Mouse (Mus musculus): ENCODE results near the gene Avpr1b. TPM values are rescaled to one million over a fixed set of nuclear protein-coding genes. Genes with fewer than 3 reads are reported as not detected.

The Avpr1b gene
- polyA plus RNA-seq, 1 experiment from 2014 or later, result not detected

DNA sequence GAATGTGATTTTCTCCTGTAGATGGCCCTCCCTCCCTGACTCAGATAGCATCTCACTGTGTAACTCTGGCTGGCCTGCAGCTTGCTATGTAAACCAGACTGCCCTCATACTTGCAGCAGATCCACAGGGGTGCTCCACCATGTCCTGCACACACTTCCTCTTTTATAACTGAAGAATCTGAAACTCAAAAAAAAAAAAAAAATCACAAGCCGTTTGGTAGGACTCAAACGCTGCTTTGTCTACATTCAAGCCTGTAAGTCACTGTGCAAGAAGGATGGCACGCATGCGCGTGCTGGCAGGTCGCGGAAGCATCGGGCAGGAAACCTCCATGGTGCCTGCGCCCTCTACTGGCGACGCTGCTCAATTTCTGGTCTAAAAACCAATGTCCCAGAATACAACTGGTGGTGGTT, 58.9 kb downstream of the Avpr1b start:
- Histone ChIP-seq H3K9me3 (no peaks in the 10 kb centered on the region), H3K27ac (peak overlapping the region; percentile 71), H3K4me3 (peak overlapping the region; percentile 16; the same call in 1 of the 2 replicates), H3K4me2 (peak overlapping the region; percentile 35; the same call in 1 of the 2 replicates), H3K36me3 (no peaks in the 10 kb centered on the region), H3K4me1 (0 out of 2 replicates have a peak, but pooled peaks cover 3% of the 10 kb centered on the region), H3K27me3 (no peaks in the 10 kb centered on the region), H3K9ac (no peak overlapping the region)
- ATAC-seq (ENCODE audit: insufficient number of reproducible peaks, low FRiP score, low TSS enrichment, low read depth), result no peak
- WGBS, result 0% methylated on average over 11 of the region's 11 CpGs

DNA sequence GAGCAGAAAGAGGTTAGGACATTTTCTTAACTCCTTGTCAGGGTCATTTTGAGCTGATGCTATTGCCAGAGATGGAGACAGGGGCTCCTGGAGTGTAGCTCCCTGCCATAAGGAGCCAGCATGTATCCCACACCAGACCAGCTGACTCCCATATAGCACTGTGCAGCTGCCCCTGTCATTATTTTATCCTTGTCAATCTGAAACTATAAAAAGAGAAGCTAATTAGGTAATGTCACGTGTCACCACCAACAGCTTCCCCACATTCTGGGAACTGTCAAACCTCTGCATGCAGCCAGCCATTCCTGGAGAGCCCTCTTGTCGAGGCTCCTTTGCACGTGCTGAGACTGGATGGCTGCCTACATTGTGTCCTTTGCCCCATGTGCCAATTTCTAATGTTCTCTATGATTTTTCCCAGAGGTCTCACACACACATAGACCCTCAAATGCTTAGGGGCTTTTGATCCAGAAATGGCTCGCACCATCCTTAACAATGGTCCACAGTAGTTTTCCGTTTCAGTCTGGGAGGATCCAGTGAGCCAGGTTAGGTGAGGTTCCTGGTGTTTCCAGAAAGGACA, 60.6 kb downstream of the Avpr1b start:
- Histone ChIP-seq H3K36me3 (no peaks in the 10 kb centered on the region), H3K4me3 (no peak overlapping the region), H3K4me1 (0 out of 2 replicates have a peak, but pooled peaks cover 3% of the 10 kb centered on the region), H3K9ac (no peak overlapping the region), H3K9me3 (no peaks in the 10 kb centered on the region), H3K4me2 (no peak overlapping the region), H3K27ac (no peak overlapping the region), H3K27me3 (no peaks in the 10 kb centered on the region)
- 73% methylated on average over 5 of the region's 5 CpGs for WGBS
- no peak for ATAC-seq (ENCODE audit: insufficient number of reproducible peaks, low FRiP score, low TSS enrichment, low read depth)

GRCm38 (mm10) chr1:131660266-131660665, 61.2 kb downstream of the Avpr1b start:
- ATAC-seq (ENCODE audit: insufficient number of reproducible peaks, low FRiP score, low TSS enrichment, low read depth), result no peak

DNA sequence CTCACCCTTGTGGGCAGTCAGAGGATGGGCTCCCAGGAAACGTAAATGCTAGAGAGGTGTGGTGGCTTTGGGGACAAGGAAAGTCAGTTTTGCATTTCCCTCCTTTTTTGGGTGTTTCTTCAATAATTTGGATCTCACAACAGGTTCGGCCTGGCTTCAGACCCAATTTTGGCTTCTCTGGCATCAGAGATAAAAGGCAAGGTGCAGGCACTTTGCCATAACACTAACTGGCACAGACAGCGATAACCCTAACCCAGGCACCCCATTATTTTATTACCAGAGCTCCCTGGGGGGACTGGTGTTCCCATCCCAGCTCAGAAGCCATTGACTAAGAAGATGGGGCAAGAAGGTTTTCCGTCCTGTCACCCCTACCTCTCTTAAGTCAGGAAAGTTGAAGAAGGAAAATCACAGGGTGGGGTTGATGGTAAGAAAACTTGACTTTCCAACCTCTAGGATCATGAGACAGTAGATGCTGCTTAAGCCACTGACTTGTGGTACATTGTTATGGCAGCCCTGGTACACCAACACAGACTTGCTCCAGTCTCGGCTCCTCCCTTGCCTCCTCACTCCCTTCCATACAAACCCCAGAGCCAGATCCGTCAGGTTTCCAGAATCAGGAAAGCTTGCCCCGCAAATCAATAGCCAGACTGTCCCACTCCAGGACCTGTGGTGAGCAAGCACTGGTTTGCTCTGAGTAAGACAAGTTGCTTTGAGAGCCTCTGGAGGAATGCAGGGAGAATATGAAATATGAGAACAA, 61.9 kb downstream of the Avpr1b start:
- Histone ChIP-seq H3K4me2 (no peak overlapping the region), H3K4me1 (0 out of 2 replicates have a peak, but pooled peaks cover 3% of the 10 kb centered on the region), H3K9me3 (no peaks in the 10 kb centered on the region), H3K36me3 (no peaks in the 10 kb centered on the region), H3K27ac (no peak overlapping the region), H3K27me3 (no peaks in the 10 kb centered on the region), H3K4me3 (no peak overlapping the region), H3K9ac (no peak overlapping the region)
- ATAC-seq (ENCODE audit: insufficient number of reproducible peaks, low FRiP score, low TSS enrichment, low read depth), result no peak
- WGBS, result 70% methylated on average over 7 of the region's 7 CpGs

More at GRCm38 (mm10) chr1:131660266-131660665, 61.2 kb downstream of the Avpr1b start:
- Histone ChIP-seq H3K9ac (no peak overlapping the region), H3K9me3 (no peaks in the 10 kb centered on the region), H3K4me1 (0 out of 2 replicates have a peak, but pooled peaks cover 3% of the 10 kb centered on the region), H3K4me3 (no peak overlapping the region), H3K36me3 (no peaks in the 10 kb centered on the region), H3K27ac (no peak overlapping the region), H3K27me3 (no peaks in the 10 kb centered on the region), H3K4me2 (no peak overlapping the region)
- WGBS, result 85% methylated on average over 2 of the region's 2 CpGs

Other genes starting within 250 kb of the Avpr1b start
- 17.0 and 18.6 TPM in 2 replicates for gene Srgap2, start 71.9 kb upstream of the Avpr1b start, polyA plus RNA-seq (2015; fragmentation: Nextera tagmentation; extraction: Ambion mirVana)
- 2.4 TPM in 2 replicates for gene Fam72a, start 71.3 kb upstream of the Avpr1b start, polyA plus RNA-seq (2015; fragmentation: Nextera tagmentation; extraction: Ambion mirVana)
- gene Ctse, start 39.1 kb downstream of the Avpr1b start, polyA plus RNA-seq (2015; fragmentation: Nextera tagmentation; extraction: Ambion mirVana), result 0.40 and 0.42 TPM in 2 replicates
- gene Rab7b, start 89.5 kb downstream of the Avpr1b start, polyA plus RNA-seq (2015; fragmentation: Nextera tagmentation; extraction: Ambion mirVana), result 14.0 and 15.0 TPM in 2 replicates
- 0.05 and 0.29 TPM in 2 replicates for gene Slc26a9, start 144.8 kb downstream of the Avpr1b start, polyA plus RNA-seq (2015; fragmentation: Nextera tagmentation; extraction: Ambion mirVana)
- 0.24 and 0.29 TPM in 2 replicates for gene Pm20d1, start 198.1 kb downstream of the Avpr1b start, polyA plus RNA-seq (2015; fragmentation: Nextera tagmentation; extraction: Ambion mirVana)
- 16.4 and 18.8 TPM in 2 replicates for gene Slc41a1, start 228.3 kb downstream of the Avpr1b start, polyA plus RNA-seq (2015; fragmentation: Nextera tagmentation; extraction: Ambion mirVana)